Mouse (Mus musculus) ES-Bruce4 (cell line): ENCODE results near the gene Nosip. TPM values are rescaled to one million over a fixed set of nuclear protein-coding genes. Genes with fewer than 3 reads are reported as not detected.

Source experiments
- H3K27ac ChIP-seq: 2 replicates; pipeline ENCODE4 v1.5.1; 2012; ENCODE audit warnings: low read length, inconsistent platforms; ENCODE audit not compliant: insufficient read depth
- H3K27me3 ChIP-seq: 2 replicates; pipeline ENCODE4 v1.6.1; 2012; ENCODE audit warnings: mild to moderate bottlenecking, low read length, inconsistent platforms; ENCODE audit not compliant: control insufficient read depth, poor library complexity, insufficient read depth, severe bottlenecking
- H3K36me3 ChIP-seq: 2 replicates; pipeline ENCODE4 v1.6.1; 2012; ENCODE audit warnings: inconsistent platforms, mild to moderate bottlenecking, low read length, moderate library complexity; ENCODE audit not compliant: control insufficient read depth, poor library complexity, insufficient read depth, severe bottlenecking
- H3K4me1 ChIP-seq: one replicate; pipeline ENCODE4 v1.8.1; 2011; ENCODE audit warnings: low read length; ENCODE audit not compliant: control insufficient read depth, insufficient read depth
- H3K4me3 ChIP-seq: 2 replicates; pipeline ENCODE4 v1.5.1; 2011; ENCODE audit warnings: low read depth, mild to moderate bottlenecking, low read length
- H3K9ac ChIP-seq: 2 replicates; pipeline ENCODE4 v1.6.1; 2012; ENCODE audit warnings: low read depth, mild to moderate bottlenecking, inconsistent platforms; ENCODE audit not compliant: poor library complexity, severe bottlenecking
- H3K9me3 ChIP-seq: replicated peaks from 2 replicates; pipeline ENCODE4 v1.6.1; 2012; ENCODE audit warnings: mild to moderate bottlenecking, low read length, inconsistent platforms; ENCODE audit not compliant: control insufficient read depth, poor library complexity, insufficient read depth, severe bottlenecking
- CTCF ChIP-seq: IDR thresholded peaks from one replicate; pipeline ENCODE4 v1.8.1; 2011; ENCODE audit warnings: low read depth, low read length
- EP300 ChIP-seq: IDR thresholded peaks from 2 replicates; pipeline ENCODE4 v1.6.1; 2011; ENCODE audit warnings: low read depth, low read length; ENCODE audit not compliant: insufficient read depth
- POLR2A ChIP-seq: IDR thresholded peaks from one replicate; pipeline ENCODE4 v1.8.1; 2011; ENCODE audit warnings: low read length; ENCODE audit not compliant: insufficient read depth
- polyA plus RNA-seq: library from polyadenylated mRNA; stranded (reverse); fragments of >200 nt; gene quantifications from 2 replicates; pipeline ENCODE4 v1.2.4, GENCODE M21; 2011; ENCODE audit warnings: low read depth; ENCODE audit not compliant: missing spikeins, insufficient read depth, insufficient read length

The Nosip gene
- polyA plus RNA-seq, 1 experiment, result 62.4 TPM

DNA sequence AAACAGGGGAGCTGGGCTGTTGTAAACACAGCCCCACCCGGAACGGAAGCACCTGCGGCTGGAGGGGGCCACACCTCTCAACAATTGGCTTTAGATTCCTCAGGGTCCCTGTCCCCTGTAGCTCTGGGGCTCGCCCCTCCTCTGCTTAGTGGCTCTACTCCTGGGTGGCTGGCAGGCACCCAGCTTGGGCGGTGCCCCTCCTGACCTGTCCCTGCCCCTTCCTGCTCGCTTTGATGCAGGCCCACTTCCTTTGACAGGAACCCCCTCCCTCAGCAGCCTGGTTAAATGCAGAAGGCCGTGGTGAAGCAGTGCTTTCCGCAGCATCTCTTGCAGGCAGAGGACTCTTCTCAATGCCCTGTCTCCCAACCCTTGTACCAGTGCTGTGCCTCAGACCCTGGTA lies 59.2 kb downstream of the Nosip start:
- peak overlapping the region; percentile 52 for H3K27ac ChIP-seq
- H3K27me3 ChIP-seq, result no peaks in the 10 kb centered on the region
- H3K4me1 ChIP-seq, result peaks cover 2% of the 10 kb centered on the region
- H3K36me3 ChIP-seq, result peaks cover 51% of the 10 kb centered on the region
- no peak for TF ChIP-seq POLR2A
- TF ChIP-seq EP300, result peak; percentile 57; the same call in 1 of the 2 replicates
- TF ChIP-seq CTCF, result no peak
- H3K9ac ChIP-seq, result peak overlapping the region; percentile 90; the same call in 1 of the 2 replicates
- no peaks in the 10 kb centered on the region for H3K9me3 ChIP-seq
- H3K4me3 ChIP-seq, result 0 out of 2 replicates have a peak overlapping the region, but pooled peaks have one; percentile 4

DNA sequence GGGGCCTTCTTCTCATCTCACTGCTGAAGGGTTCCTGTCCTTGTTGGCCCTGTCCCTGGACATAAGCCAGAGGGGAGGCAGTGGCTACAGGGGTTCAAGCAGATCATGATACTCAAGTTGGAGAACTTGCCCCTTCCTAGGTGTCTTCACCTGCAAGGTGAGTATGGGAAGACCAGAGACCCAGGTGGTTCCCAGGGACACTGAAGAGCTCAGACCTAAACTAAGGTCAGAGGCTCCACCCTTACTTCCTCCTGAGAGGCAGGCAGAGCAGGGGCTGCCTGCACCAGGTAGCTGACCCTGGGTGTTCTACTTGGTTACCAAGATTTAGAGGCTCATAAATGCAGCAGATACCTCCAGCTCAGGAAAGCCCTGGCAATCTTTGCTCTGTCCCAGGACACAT lies 59.7 kb downstream of the Nosip start:
- TF ChIP-seq EP300, result no peak
- no peak for TF ChIP-seq POLR2A
- H3K36me3 ChIP-seq, result peaks cover 57% of the 10 kb centered on the region
- H3K27me3 ChIP-seq, result no peaks in the 10 kb centered on the region
- H3K9me3 ChIP-seq, result no peaks in the 10 kb centered on the region
- peak overlapping the region; percentile 52 for H3K27ac ChIP-seq
- peak overlapping the region; percentile 90; the same call in 1 of the 2 replicates for H3K9ac ChIP-seq
- H3K4me1 ChIP-seq, result peaks cover 2% of the 10 kb centered on the region
- 0 out of 2 replicates have a peak overlapping the region, but pooled peaks have one; percentile 4 for H3K4me3 ChIP-seq

DNA sequence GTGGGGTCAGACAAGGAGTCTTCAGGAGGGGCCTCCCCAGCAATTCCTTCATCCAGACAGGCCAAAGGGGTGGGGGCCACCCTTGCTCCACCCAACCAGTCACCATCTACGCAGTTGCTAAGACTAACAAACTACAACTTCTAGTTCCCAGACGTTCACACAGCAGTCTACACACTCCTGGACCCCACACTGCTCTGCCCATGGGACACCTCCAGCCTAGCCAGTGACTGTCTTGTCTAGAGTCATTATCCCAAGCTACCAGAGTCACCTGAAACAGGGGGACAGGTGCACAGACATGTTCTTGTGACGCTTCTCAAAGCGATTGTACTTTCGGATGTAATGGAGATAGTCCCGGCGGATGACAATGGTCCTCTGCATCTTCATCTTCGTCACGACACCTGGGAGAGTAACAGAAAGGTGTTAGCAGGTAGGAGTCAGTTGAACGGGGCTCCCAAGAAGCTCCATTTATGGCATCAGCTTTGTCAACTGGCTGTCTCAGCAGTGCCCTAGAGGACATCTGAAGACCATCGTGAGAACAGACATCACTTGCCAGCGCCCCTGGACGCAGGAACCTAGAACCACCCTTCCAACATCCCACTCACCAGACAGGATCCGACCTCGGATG lies 60.4 kb downstream of the Nosip start:
- Histone ChIP-seq H3K9me3 (no peaks in the 10 kb centered on the region), H3K27me3 (no peaks in the 10 kb centered on the region), H3K36me3 (peaks cover 64% of the 10 kb centered on the region), H3K27ac (peak overlapping the region; percentile 78), H3K9ac (peak overlapping the region; percentile 90), H3K4me3 (peak overlapping the region; percentile 91), H3K4me1 (peaks cover 2% of the 10 kb centered on the region)
- no peak for TF ChIP-seq CTCF
- TF ChIP-seq POLR2A, result no peak
- TF ChIP-seq EP300, result no peak

DNA sequence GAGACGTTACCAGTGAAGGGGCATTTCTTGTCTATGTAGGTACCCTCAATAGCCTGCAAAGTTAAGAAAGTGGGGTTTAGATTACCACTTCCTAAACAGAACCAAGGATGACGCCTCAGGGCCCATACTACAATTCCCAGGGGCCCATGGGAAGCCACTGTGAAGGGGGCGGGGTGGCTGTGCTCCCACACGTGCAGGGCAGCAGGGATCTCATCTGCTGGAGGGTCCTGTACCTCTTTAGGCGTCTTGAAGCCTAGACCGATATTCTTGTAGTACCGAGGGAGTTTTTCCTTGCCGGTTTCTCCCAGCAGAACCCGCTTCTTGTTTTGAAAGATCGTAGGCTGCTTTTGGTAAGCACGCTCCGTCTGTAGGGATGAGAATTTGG lies 60.9 kb downstream of the Nosip start:
- no peaks in the 10 kb centered on the region for H3K9me3 ChIP-seq
- peaks cover 2% of the 10 kb centered on the region for H3K4me1 ChIP-seq
- TF ChIP-seq EP300, result no peak
- peak overlapping the region; percentile 91 for H3K4me3 ChIP-seq
- H3K36me3 ChIP-seq, result peaks cover 69% of the 10 kb centered on the region
- peak overlapping the region; percentile 78 for H3K27ac ChIP-seq
- no peaks in the 10 kb centered on the region for H3K27me3 ChIP-seq
- peak overlapping the region; percentile 90 for H3K9ac ChIP-seq

DNA sequence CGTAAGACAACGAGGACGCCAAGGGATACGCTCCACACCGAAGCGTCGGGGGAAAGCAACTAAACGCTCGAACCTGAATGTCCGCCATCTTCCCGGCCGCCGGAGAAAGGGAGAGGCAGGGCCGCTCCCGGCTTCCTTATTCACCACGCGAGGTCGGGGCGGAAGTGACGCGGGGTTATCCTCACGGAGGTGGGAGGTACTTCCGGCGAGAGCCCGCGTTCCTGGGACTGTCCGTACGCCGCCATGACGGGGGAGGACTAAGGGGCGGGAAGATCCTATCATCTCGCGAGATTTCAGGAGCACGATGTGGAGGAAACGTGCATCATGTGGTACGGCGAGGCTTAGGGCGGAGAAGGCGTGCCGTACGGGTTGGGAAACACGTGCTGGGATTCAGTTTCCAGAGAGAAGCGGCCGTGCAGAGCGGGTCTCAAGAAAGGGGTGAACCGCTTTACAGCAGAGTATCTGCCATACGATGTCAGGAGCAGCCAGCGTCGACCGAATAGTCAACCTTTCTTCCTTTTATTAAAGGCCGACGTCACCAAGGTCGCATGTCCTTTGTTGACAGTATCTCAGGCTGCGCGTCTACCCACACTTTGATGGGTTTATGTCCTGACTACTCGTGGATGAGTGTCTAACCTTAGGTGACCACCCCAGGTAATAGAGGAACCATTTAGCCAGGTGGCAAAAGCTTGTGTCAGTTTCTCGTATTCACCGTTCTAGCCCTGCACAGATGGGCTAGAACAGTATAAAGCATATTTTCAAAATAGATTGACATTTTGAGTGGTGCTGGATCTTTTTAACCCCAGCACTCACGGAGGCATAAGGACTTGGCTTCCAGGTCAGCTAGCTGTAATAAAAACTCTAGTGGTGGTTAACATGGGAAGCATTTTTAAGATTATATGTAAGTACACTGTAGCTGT lies 62.3 kb downstream of the Nosip start, which contains the start of gene Rps11:
Gene Rps11 (minus strand): TSS at position 216 of the 920 bp plus-strand sequence.
- Histone ChIP-seq H3K27ac (peak within 1 kb of the TSS; percentile 96), H3K9ac (peak within 1 kb of the TSS; percentile 99), H3K4me1 (peaks cover 2% of the 10 kb centered on the region), H3K27me3 (no peaks in the 10 kb centered on the region), H3K9me3 (no peaks in the 10 kb centered on the region), H3K36me3 (peaks cover 70% of the 10 kb centered on the region), H3K4me3 (peak within 1 kb of the TSS; percentile 96)
- TF ChIP-seq EP300, result 0 out of 2 replicates have a peak, but pooled peaks have one; percentile 54
- TF ChIP-seq POLR2A, result peak; percentile 72
- TF ChIP-seq CTCF, result no peak
